Mouse (Mus musculus): ENCODE data around the gene Sprr1a.
"Not testable (repeated sequence)": the region's sequence is repeated elsewhere in the genome, so short reads cannot be mapped to it uniquely, and the experiment has no call there.

The Sprr1a gene

GRCm38 (mm10) chr3:92485863-92486262 lies at the start of gene Sprr1a:
TSS of gene Sprr1a (minus strand) at chr3:92485895.
- DNase-seq (ENCODE audit: low spot score) = no peak

DNA sequence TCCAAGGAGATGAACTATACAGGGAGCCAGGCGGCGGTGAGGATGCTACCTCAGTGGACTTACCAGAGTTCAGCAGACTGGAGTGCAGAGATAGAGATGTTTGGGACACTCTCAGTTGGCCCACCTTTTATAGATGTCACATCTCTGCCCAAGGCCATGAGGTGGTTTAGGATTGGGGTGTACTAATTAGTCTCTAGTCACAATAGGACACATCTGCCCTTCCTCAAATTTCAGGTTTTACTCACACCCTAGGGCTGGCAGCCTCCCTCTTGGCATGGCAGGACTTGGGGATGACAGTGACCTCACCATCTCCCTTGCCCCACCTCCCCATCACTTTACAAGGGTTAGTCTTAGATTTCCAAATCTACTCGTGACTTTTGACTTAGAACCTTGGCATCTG lies 48.7 kb upstream of the Sprr1a start, which contains the start of gene 2310046K23Rik:
Gene 2310046K23Rik, minus strand, starts transcription at position 101 of the 400 bp plus-strand sequence.
- no peak for DNase-seq (ENCODE audit: low spot score)

GRCm38 (mm10) chr3:92512325-92512724 lies 26.6 kb upstream of the Sprr1a start:
- DNase-seq (ENCODE audit: low spot score) = no peak

DNA sequence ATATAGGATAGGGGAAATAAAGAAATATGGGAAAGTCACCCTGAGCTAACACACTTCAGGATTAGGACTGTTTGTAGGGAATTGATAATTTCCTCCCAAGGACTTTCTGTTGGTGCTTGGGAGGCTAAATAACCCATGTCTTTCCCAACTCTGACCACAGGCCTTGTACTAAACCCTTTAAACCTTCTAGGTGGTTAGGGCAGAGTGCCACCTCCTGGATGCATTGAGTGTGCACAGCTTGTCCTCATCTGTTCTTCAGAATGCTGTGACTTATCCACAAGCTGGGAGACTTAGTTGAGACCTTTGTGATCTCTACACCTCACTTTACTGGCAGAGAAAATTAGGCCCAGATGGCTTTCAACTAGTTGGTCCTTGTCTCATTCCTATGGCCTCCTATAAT lies 25.1 kb upstream of the Sprr1a start:
- DNase-seq (ENCODE audit: low spot score) = no peak

DNA sequence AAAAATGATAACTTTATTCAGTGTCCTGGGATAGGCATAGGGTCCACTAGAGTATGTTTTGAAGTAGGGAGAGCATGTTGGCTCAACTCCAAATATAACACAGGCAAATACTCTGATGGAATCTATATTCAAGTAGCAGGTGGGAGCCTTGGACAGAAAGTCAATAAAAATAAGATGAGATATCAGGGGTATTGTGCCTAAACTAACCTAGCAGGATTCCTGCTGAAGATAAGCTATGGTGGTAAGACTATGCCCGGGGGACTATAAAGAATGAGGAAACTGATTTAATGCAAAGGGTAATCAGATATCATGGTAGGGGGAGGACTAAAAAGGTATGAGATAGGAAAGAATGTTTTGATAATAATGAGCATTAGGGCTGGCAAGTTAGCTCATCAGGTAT lies 22.5 kb upstream of the Sprr1a start:
- DNase-seq (ENCODE audit: low spot score) = no peak

DNA sequence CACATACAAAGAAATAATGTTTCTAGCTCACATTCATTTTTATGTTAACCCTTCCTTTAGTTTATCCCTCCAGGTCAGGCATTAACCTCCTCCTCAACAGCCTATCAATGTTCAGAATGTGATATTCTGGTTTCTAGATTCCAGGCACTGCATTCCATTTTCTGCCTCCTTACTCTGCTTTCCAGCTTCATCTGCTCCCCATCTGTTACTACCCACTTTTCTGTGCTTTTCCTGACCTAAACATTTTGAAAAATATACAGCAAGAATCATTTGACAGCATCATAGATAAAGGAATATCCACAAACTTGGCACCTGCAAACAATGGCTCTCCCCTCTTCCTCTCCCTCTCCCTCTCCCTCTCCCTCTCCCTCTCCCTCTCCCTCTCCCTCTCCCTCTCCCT lies 17.8 kb upstream of the Sprr1a start:
- no peak for DNase-seq (ENCODE audit: low spot score)

DNA sequence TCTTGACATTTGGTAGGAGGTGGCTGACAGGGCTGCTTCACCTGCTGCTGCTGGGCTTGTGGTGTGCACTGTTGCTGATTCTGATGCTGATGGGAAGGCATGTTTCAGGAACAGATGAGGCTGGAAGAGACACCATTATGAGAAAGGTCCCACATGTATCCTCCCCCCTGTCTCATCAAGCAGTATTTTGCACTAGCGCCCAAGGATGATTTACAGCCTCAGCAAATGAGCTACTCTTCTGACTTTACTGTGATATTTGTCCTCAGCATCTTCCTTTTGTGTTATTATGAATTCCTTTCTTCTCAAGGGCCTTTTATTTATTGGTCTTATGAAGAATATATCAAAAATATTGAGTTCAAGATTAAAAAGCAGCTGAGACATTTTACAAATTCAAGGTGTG lies 14.7 kb upstream of the Sprr1a start, which contains the start of gene Sprr4:
Gene Sprr4, minus strand, starts transcription at position 101 of the 400 bp plus-strand sequence.
- DNase-seq (ENCODE audit: low spot score) = no peak

GRCm38 (mm10) chr3:92490262-92490661 lies 4.6 kb upstream of the Sprr1a start:
- DNase-seq (ENCODE audit: low spot score) = not testable (repeated sequence)

DNA sequence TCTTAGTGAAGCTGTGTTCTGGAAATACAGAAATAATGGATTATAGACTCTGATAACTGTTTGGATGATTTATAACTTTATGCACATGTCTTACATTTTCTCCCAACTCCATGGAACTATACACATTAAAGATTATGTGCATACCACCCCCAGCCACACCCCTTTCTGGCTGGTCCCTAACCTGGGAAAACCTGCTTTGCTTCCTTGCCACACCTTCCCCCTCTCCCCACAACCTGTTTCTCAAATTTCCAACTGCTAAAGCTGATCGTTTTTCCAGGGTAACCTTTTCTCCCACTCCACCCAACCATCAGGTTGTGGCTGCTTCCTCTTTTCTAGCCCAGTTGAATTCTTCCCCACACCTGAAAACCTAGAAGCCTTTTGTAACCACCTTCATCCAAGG lies 612 bp upstream of the Sprr1a start:
- DNase-seq (ENCODE audit: low spot score) = no peak

GRCm38 (mm10) chr3:92481249-92481648 lies 4.4 kb downstream of the Sprr1a start:
- DNase-seq (ENCODE audit: low spot score) = not testable (repeated sequence)

DNA sequence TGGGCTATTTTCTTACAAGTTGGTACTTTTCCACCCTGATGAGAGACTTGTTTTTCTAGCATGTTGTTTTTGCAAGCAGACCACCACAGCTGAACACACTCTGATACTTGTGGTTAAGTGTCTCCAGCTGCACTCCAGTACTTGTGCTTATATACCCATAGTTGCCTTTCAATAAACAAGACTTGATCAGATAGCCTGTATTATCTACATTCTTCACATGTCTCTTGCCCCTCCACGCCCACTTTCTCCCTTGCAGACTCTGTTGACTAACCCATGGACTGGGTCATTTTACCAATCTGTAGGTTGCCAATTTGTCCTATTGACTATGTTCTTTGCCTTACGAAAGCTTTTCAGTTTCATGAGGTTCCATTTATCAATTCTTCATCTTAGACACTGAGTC lies 15.6 kb downstream of the Sprr1a start:
- no peak for DNase-seq (ENCODE audit: low spot score)

GRCm38 (mm10) chr3:92467424-92467823 lies 18.3 kb downstream of the Sprr1a start:
- no peak for DNase-seq (ENCODE audit: low spot score)

DNA sequence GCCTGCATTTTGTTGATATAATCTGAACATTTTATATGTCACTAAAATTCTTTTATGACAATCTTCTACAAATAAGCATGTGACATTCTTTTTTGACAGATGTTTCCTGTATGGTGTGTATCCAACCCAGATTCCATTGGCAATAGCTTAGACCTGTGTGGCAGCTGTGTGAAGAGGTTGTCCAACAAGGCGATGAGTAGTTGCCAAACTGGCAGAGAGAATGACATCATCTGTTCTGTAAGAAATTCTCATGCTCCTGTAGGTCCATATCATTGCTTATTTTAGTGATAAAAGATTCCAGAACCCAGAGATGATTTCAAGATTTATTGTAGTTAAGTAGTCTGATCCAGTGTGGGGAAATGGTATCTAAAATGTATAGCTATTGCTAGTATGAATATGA lies 19.1 kb downstream of the Sprr1a start:
- no peak for DNase-seq (ENCODE audit: low spot score)

GRCm38 (mm10) chr3:92458620-92459019 lies 27.1 kb downstream of the Sprr1a start, which contains the start of gene Sprr3:
TSS of gene Sprr3 (minus strand) at chr3:92458720.
- DNase-seq (ENCODE audit: low spot score) = no peak

- no peak for DNase-seq (ENCODE audit: low spot score)
These were observed 30.5 kb downstream of the Sprr1a start for GRCm38 (mm10) chr3:92455151-92455550.

DNA sequence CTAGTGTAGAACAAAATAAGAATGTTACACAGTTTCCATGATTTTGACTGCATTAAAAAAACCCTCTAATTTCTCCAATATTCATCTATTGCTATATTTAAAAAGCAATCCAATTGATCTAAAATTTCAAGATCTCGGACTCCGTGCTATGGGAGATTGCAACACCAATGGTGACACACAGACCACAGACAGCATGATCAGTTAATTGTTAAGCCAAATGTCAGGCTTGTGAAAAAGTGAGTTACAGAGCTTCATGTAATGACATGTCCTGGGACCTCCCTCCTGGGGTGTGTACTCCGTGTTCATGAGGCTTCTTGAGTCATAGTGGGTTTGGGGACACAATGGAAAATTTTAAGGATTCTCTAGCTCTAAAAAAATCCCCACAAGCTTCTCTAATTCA lies 45.5 kb downstream of the Sprr1a start:
- DNase-seq (ENCODE audit: low spot score) = no peak

DNA sequence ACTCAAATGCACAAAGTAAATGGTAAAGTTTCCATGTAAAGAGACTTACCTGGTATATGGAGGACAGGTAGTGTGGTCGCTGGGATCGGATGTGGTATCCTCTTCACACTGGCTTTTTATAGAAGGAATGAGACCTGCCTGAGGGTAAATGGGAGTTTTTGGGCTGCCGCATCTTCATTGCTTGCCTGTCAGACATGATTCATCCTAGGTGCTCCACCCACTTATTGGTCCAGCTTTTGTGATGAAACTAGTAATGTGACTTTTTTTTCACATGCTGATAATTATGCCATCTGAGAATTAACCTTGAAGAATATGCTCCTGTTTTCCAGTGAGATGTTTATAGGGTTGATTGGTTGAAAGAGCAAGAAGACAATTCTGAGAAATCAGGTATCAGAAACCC lies 47.0 kb downstream of the Sprr1a start, which contains the start of gene Sprr1b:
Gene Sprr1b, minus strand, starts transcription at position 101 of the 400 bp plus-strand sequence.
- DNase-seq (ENCODE audit: low spot score) = no peak

Measured in MN1 (cell line).